Mouse (Mus musculus) right cerebral cortex, adult 18-20 months (tissue): ENCODE measurements around the gene Lclat1.
"Not testable (repeated sequence)": the region's sequence is repeated elsewhere in the genome, so short reads cannot be mapped to it uniquely, and the experiment has no call there.

Experiments
- DNase-seq: peaks from one replicate; pipeline ENCODE4 v3.0.0; 2022; ENCODE audit warnings: mixed read lengths

The Lclat1 gene

GRCm38 (mm10) chr17:73145426-73145825 lies 37.6 kb downstream of the Lclat1 start:
- no peak for DNase-seq

- no peak for DNase-seq
Observed at GRCm38 (mm10) chr17:73148607-73149006, 40.8 kb downstream of the Lclat1 start.

DNA sequence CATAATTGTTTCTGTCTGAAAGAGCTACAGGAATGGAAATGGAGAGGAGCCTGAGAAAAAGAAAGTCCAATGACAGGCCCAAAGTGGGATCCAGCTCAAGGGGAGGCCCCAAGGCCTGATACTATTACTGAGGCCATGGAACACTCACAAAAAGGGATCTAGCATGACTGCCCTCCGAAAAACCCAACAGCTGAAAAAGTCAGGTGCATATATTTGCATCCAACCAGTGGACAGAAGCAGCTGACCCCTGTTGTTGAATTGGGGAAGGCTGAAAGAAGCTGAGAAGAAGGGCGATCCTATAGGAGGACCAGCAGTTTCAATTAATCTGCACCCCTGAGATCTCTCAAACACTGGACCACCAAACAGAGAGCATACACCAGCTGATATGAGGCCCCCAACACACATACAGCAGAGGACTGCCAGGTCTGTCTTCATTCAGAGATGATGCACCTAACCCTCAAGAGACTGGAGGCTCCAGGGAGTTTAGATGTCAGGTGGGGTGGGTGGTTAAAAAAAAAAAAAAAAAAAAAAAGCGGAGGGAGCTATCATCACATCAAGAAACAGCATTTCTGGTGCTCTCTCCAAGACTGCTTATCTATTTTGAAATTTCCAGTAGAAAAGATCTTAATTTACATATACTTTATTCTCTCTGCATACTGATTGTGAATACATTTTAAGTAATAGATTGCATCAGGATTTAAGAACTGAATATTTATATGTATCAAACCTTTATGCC lies 45.2 kb downstream of the Lclat1 start:
- not testable (repeated sequence) for DNase-seq

GRCm38 (mm10) chr17:73153672-73154071 lies 45.9 kb downstream of the Lclat1 start:
- DNase-seq = no peak

DNA sequence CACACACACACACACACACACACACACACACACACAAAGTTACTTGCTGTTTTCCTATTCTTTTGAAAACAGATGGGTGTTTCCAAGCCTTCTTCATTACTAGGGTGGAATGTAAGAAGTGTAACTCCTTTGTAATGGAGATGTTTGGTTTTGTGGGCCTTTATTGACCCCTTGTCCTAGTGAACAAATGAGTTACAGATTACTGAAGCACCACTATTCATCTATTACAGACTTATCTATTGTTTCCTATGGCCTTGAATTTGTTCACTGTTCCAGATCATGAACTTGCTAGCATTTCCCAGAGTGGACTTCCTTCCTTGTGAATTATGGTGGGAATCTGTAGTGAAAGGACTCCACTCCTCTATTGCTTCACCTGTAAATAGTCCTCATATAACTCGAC lies 48.8 kb downstream of the Lclat1 start:
- DNase-seq = no peak

GRCm38 (mm10) chr17:73161795-73162194 lies 54.0 kb downstream of the Lclat1 start:
- no peak for DNase-seq

DNA sequence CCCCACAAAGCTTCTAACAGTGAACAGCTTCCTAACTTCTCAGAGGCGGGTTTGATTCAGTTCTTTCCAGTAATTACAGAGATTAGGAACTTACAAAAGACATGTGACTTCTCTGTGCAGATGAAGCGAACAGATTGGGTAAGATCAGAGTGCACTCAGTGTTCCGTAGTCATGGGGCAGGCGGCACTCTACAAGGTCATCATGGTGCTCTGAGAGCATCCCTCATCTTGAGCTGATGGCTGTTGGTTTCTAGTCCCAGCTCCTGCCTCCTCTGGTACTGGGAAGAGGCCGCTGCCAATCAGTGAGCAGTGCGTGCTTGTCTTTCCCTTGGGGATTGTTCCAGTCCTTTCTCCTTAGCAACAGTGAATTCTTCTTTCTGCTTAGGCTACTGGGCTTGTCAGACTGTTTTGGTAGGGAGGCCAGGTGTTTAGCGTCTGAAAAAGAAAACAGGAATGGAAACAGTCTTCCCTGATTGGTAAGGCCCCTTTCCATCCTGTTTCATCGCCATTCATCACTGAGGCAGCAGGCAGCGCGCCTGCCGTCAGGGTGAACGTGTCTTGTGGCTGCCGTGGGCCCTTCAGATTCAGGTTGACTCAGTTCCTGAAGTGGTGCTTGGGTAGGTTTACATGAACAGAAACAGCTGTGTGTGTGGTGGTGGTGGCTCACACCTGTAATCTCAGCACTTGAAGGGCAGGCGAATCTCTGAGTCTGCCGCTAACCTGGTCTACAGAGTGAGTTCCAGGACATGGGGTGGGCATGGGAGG lies 54.8 kb downstream of the Lclat1 start:
- no peak for DNase-seq

DNA sequence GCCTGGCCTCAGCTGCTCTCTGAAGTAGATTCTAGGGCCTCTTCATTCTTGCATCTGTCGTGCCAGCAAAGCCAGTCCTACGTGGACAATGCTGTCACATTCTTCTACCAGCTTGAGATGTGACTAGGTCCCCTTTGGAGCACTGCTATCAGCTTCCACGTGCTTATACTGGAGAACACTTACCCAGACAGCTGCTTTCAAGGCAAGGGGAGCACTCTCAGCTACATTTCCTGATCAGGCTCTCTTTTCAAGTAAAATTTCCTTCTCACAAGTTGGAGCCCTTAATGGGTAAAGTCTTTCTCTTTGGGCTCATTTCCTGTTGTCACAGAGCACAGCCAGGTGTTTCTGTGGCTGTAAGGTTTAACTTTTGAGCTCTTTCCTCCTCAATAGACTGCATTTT lies 55.8 kb downstream of the Lclat1 start:
- no peak for DNase-seq

- no peak for DNase-seq
Observed at GRCm38 (mm10) chr17:73164121-73164520, 56.3 kb downstream of the Lclat1 start.

GRCm38 (mm10) chr17:73169461-73169860 lies 61.7 kb downstream of the Lclat1 start:
- no peak for DNase-seq

DNA sequence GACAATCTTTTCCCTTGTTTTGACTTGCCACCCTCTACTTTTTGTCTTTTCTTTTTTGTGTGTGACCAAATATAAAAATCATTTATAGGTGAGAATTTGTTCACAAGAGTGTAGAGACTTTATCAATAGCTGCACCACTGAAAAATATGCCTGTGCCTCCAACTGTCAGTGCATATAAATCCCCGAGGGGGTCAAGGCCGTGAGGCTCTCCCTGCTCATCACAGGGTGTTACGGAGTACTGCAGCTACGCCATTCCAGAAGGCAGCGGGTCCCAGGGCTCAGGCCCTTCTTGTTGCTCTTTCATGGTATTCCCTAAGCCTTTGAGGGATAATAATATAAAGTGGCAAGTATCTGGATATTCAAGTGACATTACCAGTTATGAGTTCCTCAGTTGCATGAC lies 62.4 kb downstream of the Lclat1 start:
- no peak for DNase-seq

- DNase-seq = peak; percentile 43
Observed at GRCm38 (mm10) chr17:73174083-73174562, 66.3 kb downstream of the Lclat1 start.

GRCm38 (mm10) chr17:73175720-73176119 lies 67.9 kb downstream of the Lclat1 start:
- DNase-seq = no peak

DNA sequence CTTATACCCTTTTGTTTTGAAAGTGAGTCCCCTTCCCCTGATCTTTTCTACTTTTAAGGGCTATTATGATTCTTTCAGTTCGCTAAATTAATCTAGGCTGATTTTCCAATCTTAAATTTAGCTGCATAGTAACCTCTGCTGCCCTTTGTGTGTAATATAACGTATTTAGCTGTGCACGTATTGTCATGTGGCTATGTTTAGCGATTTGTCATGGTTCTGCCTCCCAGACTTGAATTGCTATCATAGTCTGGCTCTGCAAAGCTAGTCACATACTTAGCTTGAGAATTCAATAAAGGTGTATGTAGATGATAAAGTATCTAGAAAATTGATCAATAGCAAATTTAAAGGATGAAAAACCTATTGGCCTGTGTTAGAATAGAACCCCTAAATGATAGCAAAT lies 69.3 kb downstream of the Lclat1 start:
- no peak for DNase-seq

- no peak for DNase-seq
Observed at GRCm38 (mm10) chr17:73186929-73187328, 79.1 kb downstream of the Lclat1 start.

DNA sequence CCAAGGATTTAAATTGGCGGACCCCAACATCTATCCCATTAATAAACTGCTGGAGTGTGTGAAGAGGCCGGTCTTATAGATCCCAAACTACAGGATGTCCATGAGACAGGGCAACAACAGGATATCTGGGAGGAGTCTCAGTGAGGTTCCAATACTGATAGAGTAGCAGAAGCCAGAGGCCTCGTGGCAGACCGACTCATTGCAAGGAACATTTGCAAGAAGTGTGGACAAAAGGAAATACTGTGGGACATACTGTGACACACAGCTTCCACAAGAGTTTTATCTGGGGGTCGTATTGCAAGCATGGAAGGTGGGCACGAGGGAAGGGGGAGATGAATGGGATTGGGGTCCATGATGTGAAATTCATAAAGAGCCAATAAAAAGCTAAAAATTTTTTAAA lies 86.4 kb downstream of the Lclat1 start:
- no peak for DNase-seq

- DNase-seq = peak; percentile 70
Observed at GRCm38 (mm10) chr17:73194575-73194974, 86.8 kb downstream of the Lclat1 start.

DNA sequence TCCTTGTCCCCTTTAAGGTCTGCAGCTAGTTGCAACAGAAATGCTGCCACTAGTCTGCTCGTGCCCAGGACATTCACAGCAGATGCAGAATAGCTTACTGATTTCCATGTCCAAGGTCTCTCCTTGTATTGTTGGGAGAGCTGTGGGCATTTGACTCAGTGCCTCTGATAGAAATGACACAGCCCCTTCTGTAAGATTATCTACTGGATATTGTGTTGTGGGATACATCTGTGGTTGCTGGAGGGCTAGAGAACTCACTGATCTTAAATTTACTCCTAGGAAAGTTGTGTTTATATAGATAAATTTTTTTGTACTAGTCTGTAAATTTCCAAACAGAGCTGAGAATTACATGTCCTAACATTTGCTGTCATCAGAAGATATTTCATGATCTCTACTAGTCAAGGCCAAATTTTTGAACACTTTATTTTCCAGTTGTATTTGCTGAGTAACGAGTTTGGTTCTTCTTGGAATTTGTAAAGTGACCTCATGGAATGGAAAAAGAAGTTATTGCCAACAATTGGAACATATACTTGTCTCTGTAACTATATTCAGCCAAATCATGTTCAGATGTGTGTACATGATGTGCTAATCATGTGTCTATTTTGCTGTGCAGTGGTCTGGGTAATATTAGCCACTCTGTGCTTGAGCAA lies 87.4 kb downstream of the Lclat1 start:
- DNase-seq = no peak

GRCm38 (mm10) chr17:73196139-73196538 lies 88.4 kb downstream of the Lclat1 start:
- DNase-seq = no peak

- no peak for DNase-seq
Observed at GRCm38 (mm10) chr17:73197724-73198123, 89.9 kb downstream of the Lclat1 start.

- DNase-seq = no peak
Observed at GRCm38 (mm10) chr17:73199387-73199786, 91.6 kb downstream of the Lclat1 start.

DNA sequence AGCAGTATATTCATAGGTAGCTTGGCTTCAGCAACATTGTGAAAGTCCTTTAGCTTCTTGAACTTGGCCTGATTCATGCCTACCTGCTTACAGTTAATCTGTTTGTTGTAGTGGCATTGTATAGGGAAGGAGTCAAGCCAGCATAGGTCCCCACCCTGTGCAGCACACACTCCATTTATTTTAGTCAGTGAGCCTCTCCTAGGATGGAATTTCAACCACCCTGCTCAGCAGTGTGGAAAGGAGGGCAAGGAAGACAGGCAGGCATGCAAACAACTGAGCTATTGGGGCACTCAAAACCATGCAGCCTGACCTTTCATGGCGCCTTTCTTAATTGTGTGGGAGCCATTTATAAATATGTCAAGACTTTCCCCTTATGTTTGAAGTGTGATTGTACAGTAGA lies 92.6 kb downstream of the Lclat1 start:
- no peak for DNase-seq

DNA sequence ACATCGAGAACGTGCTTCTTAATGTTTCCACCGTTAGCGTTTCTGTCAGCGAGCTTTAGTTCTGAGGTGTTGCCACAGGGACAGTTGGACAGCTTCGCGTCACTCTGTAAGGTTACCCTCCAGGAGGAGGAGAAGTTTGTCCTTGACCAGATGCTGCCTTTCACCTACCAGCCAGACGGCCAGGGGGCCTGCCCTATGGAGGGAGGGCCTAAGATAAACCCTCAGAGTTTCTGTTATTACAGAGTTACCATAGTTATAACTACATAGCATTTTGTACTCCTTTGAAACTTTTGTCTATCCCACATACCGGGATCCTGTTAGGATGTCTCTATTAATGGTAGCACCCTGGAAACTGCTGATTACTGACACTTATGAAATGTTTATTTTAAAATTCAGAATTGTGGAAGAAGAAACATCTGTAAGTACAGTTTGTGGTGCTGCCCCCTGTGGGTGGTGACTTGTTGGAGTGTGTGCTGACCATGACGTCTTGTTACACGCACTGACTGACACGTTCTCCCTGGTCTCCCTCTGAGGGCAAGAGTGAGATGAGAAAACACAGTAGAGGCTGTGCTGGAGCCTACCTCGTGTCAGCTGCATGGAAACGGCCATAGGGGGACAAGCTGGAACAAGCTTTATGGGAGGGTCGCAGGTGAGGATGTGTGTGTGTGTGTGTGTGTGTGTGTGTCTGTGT lies 96.0 kb downstream of the Lclat1 start:
- no peak for DNase-seq
